Mouse (Mus musculus): ENCODE measurements at regions not wholly inside any gene's neighbourhood (a gene's known extent, or its start where the extent isn't known, plus 50 kb on each side); places are given as distances from the start of the nearest gene placed in this dataset.
"Not testable (repeated sequence)": the region's sequence is repeated elsewhere in the genome, so short reads cannot be mapped to it uniquely, and the experiment has no call there.

DNA sequence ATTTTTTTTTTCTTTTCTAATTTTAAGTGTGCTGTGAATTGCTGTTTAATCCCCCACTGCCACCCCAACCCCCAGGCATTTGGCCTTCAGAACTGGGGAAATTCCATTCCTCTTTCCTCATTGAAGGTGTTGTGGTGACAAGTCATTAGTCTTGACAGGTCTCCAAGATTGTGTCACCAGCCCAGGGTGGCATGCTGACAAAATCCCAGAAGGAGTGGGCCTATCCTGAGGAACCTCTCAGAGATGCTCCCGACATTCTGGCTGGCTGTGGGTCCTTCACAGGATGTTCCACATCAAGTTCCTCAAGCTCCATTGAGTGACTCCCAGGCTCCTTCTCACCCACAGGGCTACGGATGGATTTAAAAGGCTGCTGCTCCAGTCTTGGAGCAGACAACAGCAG lies 91.7 kb downstream of the Btg1 start:
- Histone ChIP-seq H3K9me3 (ENCODE audit: low read length) (no peaks in the 10 kb centered on the region), H3K4me3 (ENCODE audit: low read depth, low read length) (no peak overlapping the region), H3K4me2 (ENCODE audit: low read depth, low read length, poor library complexity, severe bottlenecking) (no peak overlapping the region), H3K27me3 (ENCODE audit: insufficient read depth, low read length) (no peaks in the 10 kb centered on the region), H3K27ac (ENCODE audit: low read depth, low read length) (no peak overlapping the region), H3K4me1 (ENCODE audit: insufficient read depth, low read length) (no peaks in the 10 kb centered on the region), H3K36me3 (ENCODE audit: insufficient read depth, low read length) (no peaks in the 10 kb centered on the region), H3K9ac (replicated peaks; ENCODE audit: low read length, poor library complexity, severe bottlenecking) (no peak overlapping the region)
- WGBS, result 81% methylated on average over 2 of the region's 2 CpGs
- DNase-seq (ENCODE audit: low spot score) (no peak), ATAC-seq (ENCODE audit: low FRiP score) (no peak)
- TF ChIP-seq CTCF (IDR thresholded peaks at IDR 0.05), result no peak

DNA sequence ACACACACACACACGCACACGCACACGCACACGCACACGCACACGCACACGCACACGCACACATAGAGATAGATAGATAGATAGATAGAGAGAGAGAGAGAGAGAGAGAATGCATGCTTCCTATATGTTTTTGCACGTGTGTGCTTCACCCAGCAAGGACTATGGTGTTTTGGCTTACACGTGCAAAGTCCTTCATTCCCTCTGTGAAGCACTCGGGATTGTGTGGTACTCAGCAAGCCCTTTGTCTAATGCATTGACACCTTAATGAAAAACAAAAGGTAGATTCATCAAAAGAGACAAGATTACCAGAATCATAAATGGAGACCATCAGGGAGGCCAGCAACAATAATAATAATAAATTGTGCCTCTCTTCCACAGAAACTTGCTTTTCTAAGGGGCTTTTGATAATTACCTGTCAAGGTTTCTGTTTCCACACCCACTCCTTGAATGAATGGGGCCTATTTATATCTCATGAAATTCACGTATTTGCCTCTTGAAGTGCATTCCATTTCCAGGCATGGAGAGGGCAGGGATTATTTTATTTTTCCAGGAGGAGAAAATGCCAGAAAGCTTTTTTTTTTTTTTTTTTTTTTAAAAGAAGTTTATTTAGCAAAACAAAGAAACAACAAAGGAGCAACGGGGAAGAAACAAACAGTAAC lies 93.0 kb downstream of the Btg1 start:
- no peaks in the 10 kb centered on the region for H3K4me1 ChIP-seq (ENCODE audit: insufficient read depth, low read length)
- no peaks in the 10 kb centered on the region for H3K27me3 ChIP-seq (ENCODE audit: insufficient read depth, low read length)
- H3K36me3 ChIP-seq (ENCODE audit: insufficient read depth, low read length), result no peaks in the 10 kb centered on the region
- H3K4me2 ChIP-seq (ENCODE audit: low read depth, low read length, poor library complexity, severe bottlenecking), result no peak overlapping the region
- H3K9ac ChIP-seq (replicated peaks; ENCODE audit: low read length, poor library complexity, severe bottlenecking), result no peak overlapping the region
- H3K4me3 ChIP-seq (ENCODE audit: low read depth, low read length), result no peak overlapping the region
- H3K9me3 ChIP-seq (ENCODE audit: low read length), result no peaks in the 10 kb centered on the region
- DNase-seq (ENCODE audit: low spot score) (no peak), ATAC-seq (ENCODE audit: low FRiP score) (no peak)
- 89% methylated on average over 13 of the region's 13 CpGs for WGBS
- H3K27ac ChIP-seq (ENCODE audit: low read depth, low read length), result no peak overlapping the region
- TF ChIP-seq CTCF (IDR thresholded peaks at IDR 0.05), result no peak

DNA sequence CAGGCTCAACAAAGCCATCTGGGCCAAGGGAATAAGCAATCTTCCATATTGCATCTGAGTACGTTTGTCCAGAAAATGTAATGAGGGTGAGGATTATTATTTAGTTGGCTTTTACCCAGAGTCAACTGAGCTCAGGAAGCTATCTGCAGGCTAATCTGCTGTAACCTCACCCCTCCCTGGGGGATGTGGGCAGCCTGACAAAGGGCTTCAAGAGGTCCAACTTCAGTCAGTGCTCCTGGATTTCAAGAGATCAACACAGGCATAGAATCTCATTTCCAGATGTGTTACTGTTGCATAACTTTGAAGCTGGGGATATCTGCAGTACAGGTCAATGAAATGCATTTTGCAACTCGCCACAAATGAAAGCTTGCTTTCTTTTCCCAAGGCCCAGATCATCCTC lies 95.2 kb downstream of the Btg1 start:
- WGBS, result 73% methylated on average over 2 of the region's 2 CpGs
- ATAC-seq (ENCODE audit: low FRiP score) (no peak), DNase-seq (ENCODE audit: low spot score) (no peak)
- H3K4me3 ChIP-seq (ENCODE audit: low read depth, low read length), result no peak overlapping the region
- H3K9ac ChIP-seq (replicated peaks; ENCODE audit: low read length, poor library complexity, severe bottlenecking), result no peak overlapping the region
- no peak for TF ChIP-seq CTCF (IDR thresholded peaks at IDR 0.05)
- no peaks in the 10 kb centered on the region for H3K27me3 ChIP-seq (ENCODE audit: insufficient read depth, low read length)
- H3K27ac ChIP-seq (ENCODE audit: low read depth, low read length), result no peak overlapping the region
- no peaks in the 10 kb centered on the region for H3K9me3 ChIP-seq (ENCODE audit: low read length)
- H3K4me1 ChIP-seq (ENCODE audit: insufficient read depth, low read length), result no peaks in the 10 kb centered on the region
- H3K4me2 ChIP-seq (ENCODE audit: low read depth, low read length, poor library complexity, severe bottlenecking), result no peak overlapping the region
- H3K36me3 ChIP-seq (ENCODE audit: insufficient read depth, low read length), result no peaks in the 10 kb centered on the region

DNA sequence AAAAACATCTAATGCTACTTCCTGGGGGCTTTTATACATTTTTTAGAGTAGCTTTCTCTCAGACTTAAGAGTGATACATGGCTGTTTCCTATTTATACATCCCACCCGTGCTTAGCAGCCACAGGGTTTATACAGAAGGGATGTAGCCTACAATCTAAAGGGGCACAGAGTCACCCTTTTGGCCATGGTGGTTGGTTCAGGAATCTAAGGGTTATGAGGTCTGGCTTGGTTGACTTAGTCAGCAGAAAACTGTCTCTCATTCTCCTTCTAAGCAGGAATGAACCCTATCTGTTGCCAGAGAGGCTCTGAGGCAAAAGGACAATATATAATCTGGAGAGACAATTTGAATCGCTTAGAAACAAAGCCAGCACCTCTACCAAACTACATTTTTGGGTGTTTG lies 97.9 kb downstream of the Btg1 start:
- H3K4me2 ChIP-seq (ENCODE audit: low read depth, low read length, poor library complexity, severe bottlenecking), result no peak overlapping the region
- no peak for ATAC-seq (ENCODE audit: low FRiP score)
- H3K9ac ChIP-seq (replicated peaks; ENCODE audit: low read length, poor library complexity, severe bottlenecking), result no peak overlapping the region
- H3K27me3 ChIP-seq (ENCODE audit: insufficient read depth, low read length), result no peaks in the 10 kb centered on the region
- no peak for TF ChIP-seq CTCF (IDR thresholded peaks at IDR 0.05)
- no peaks in the 10 kb centered on the region for H3K9me3 ChIP-seq (ENCODE audit: low read length)
- no peak overlapping the region for H3K4me3 ChIP-seq (ENCODE audit: low read depth, low read length)
- H3K27ac ChIP-seq (ENCODE audit: low read depth, low read length), result no peak overlapping the region
- no peaks in the 10 kb centered on the region for H3K36me3 ChIP-seq (ENCODE audit: insufficient read depth, low read length)
- 85% methylated on average over 2 of the region's 2 CpGs for WGBS
- no peak for DNase-seq (ENCODE audit: low spot score)
- no peaks in the 10 kb centered on the region for H3K4me1 ChIP-seq (ENCODE audit: insufficient read depth, low read length)

- H3K4me2 ChIP-seq (ENCODE audit: low read depth, low read length, poor library complexity, severe bottlenecking), result no peak overlapping the region
- no peak overlapping the region for H3K9ac ChIP-seq (replicated peaks; ENCODE audit: low read length, poor library complexity, severe bottlenecking)
- H3K27me3 ChIP-seq (ENCODE audit: insufficient read depth, low read length), result no peaks in the 10 kb centered on the region
- H3K27ac ChIP-seq (ENCODE audit: low read depth, low read length), result no peak overlapping the region
- ATAC-seq (ENCODE audit: low FRiP score), result no peak
- TF ChIP-seq CTCF (IDR thresholded peaks at IDR 0.05), result no peak
- no peak for DNase-seq (ENCODE audit: low spot score)
- H3K4me3 ChIP-seq (ENCODE audit: low read depth, low read length), result no peak overlapping the region
- no peaks in the 10 kb centered on the region for H3K36me3 ChIP-seq (ENCODE audit: insufficient read depth, low read length)
- H3K4me1 ChIP-seq (ENCODE audit: insufficient read depth, low read length), result no peaks in the 10 kb centered on the region
- no peaks in the 10 kb centered on the region for H3K9me3 ChIP-seq (ENCODE audit: low read length)
- 26% methylated on average over 7 of the region's 7 CpGs for WGBS
Observed at GRCm38 (mm10) chr10:96717281-96717680, 100.5 kb downstream of the Btg1 start.

GRCm38 (mm10) chr10:96718706-96719105 lies 101.9 kb downstream of the Btg1 start:
- not testable (repeated sequence) for H3K4me1 ChIP-seq (ENCODE audit: insufficient read depth, low read length); H3K4me3 ChIP-seq (ENCODE audit: low read depth, low read length); H3K9ac ChIP-seq (replicated peaks; ENCODE audit: low read length, poor library complexity, severe bottlenecking); H3K9me3 ChIP-seq (ENCODE audit: low read length); H3K4me2 ChIP-seq (ENCODE audit: low read depth, low read length, poor library complexity, severe bottlenecking); H3K27ac ChIP-seq (ENCODE audit: low read depth, low read length); ATAC-seq (ENCODE audit: low FRiP score); H3K27me3 ChIP-seq (ENCODE audit: insufficient read depth, low read length); DNase-seq (ENCODE audit: low spot score); H3K36me3 ChIP-seq (ENCODE audit: insufficient read depth, low read length)
- WGBS, result 93% methylated on average over 7 of the region's 7 CpGs

Data from midbrain, postnatal 0 days (tissue).